Mouse (Mus musculus): ENCODE results near the gene Olfr59. TPM values are rescaled to one million over a fixed set of nuclear protein-coding genes. Genes with fewer than 3 reads are reported as not detected.

The Olfr59 gene
- polyA plus RNA-seq (2014; fragmentation: Nextera tagmentation; extraction: Ambion mirVana): not detected in 2 replicates

- H3K9me3 ChIP-seq (ENCODE audit: low read depth, low read length): no peaks in the 10 kb centered on the region
- H3K9ac ChIP-seq: no peak within 1 kb of the TSS
- no peak within 1 kb of the TSS for H3K4me3 ChIP-seq (ENCODE audit: low read depth, low read length)
- ATAC-seq (ENCODE audit: insufficient read depth): no peak
- DNase-seq: no peak
- H3K4me1 ChIP-seq (ENCODE audit: insufficient read depth): no peaks in the 10 kb centered on the region
- H3K27me3 ChIP-seq (ENCODE audit: insufficient read depth, low read length): no peaks in the 10 kb centered on the region
- H3K4me2 ChIP-seq: no peak within 1 kb of the TSS
- TF ChIP-seq CTCF (IDR thresholded peaks at IDR 0.05; ENCODE audit: low read depth): no peak
- 44% methylated on average over 2 of the region's 2 CpGs for WGBS
- no peak within 1 kb of the TSS for H3K27ac ChIP-seq (ENCODE audit: low read depth)
- H3K36me3 ChIP-seq (ENCODE audit: insufficient read depth): no peaks in the 10 kb centered on the region
Observed at GRCm38 (mm10) chr11:74283436-74283835, at the start of gene Olfr59. Olfr59 (plus strand) TSS chr11:74283736.

GRCm38 (mm10) chr11:74241201-74241600 lies 42.3 kb upstream of the Olfr59 start:
- Histone ChIP-seq H3K4me2 (no peak overlapping the region), H3K27ac (ENCODE audit: low read depth) (no peak overlapping the region), H3K9ac (no peak overlapping the region), H3K4me1 (ENCODE audit: insufficient read depth) (no peaks in the 10 kb centered on the region), H3K36me3 (ENCODE audit: insufficient read depth) (no peaks in the 10 kb centered on the region), H3K4me3 (ENCODE audit: low read depth, low read length) (no peak overlapping the region), H3K9me3 (ENCODE audit: low read depth, low read length) (no peaks in the 10 kb centered on the region), H3K27me3 (ENCODE audit: insufficient read depth, low read length) (no peaks in the 10 kb centered on the region)
- WGBS: 85% methylated on average over 3 of the region's 3 CpGs
- DNase-seq: no peak
- no peak for ATAC-seq (ENCODE audit: insufficient read depth)
- no peak for TF ChIP-seq CTCF (IDR thresholded peaks at IDR 0.05; ENCODE audit: low read depth)

GRCm38 (mm10) chr11:74259508-74259907 lies 24.0 kb upstream of the Olfr59 start, which contains the start of gene Olfr406:
Olfr406 (plus strand) TSS chr11:74259808.
- no peak for DNase-seq
- Histone ChIP-seq H3K27me3 (ENCODE audit: insufficient read depth, low read length) (no peaks in the 10 kb centered on the region), H3K9me3 (ENCODE audit: low read depth, low read length) (no peaks in the 10 kb centered on the region), H3K36me3 (ENCODE audit: insufficient read depth) (no peaks in the 10 kb centered on the region), H3K9ac (no peak within 1 kb of the TSS), H3K4me2 (no peak within 1 kb of the TSS), H3K4me1 (ENCODE audit: insufficient read depth) (no peaks in the 10 kb centered on the region), H3K27ac (ENCODE audit: low read depth) (no peak within 1 kb of the TSS), H3K4me3 (ENCODE audit: low read depth, low read length) (no peak within 1 kb of the TSS)
- 43% methylated on average over 2 of the region's 2 CpGs for WGBS
- no peak for TF ChIP-seq CTCF (IDR thresholded peaks at IDR 0.05; ENCODE audit: low read depth)
- ATAC-seq (ENCODE audit: insufficient read depth): no peak

- Histone ChIP-seq H3K27ac (ENCODE audit: low read depth) (no peak overlapping the region), H3K4me3 (ENCODE audit: low read depth, low read length) (no peak overlapping the region), H3K9ac (no peak overlapping the region), H3K36me3 (ENCODE audit: insufficient read depth) (no peaks in the 10 kb centered on the region), H3K4me1 (ENCODE audit: insufficient read depth) (no peaks in the 10 kb centered on the region), H3K4me2 (no peak overlapping the region), H3K27me3 (ENCODE audit: insufficient read depth, low read length) (no peaks in the 10 kb centered on the region), H3K9me3 (ENCODE audit: low read depth, low read length) (no peaks in the 10 kb centered on the region)
- DNase-seq: no peak
- 76% methylated on average over 2 of the region's 2 CpGs for WGBS
- no peak for TF ChIP-seq CTCF (IDR thresholded peaks at IDR 0.05; ENCODE audit: low read depth)
- ATAC-seq (ENCODE audit: insufficient read depth): no peak
Observed at GRCm38 (mm10) chr11:74287256-74287655, 3.7 kb downstream of the Olfr59 start.

- H3K36me3 ChIP-seq (ENCODE audit: insufficient read depth): no peaks in the 10 kb centered on the region
- ATAC-seq (ENCODE audit: insufficient read depth): no peak
Observed at GRCm38 (mm10) chr11:74326044-74326443, 42.5 kb downstream of the Olfr59 start.

GRCm38 (mm10) chr11:74328781-74329180 lies 45.2 kb downstream of the Olfr59 start:
- Histone ChIP-seq H3K4me3 (ENCODE audit: low read depth, low read length) (no peak overlapping the region), H3K27ac (ENCODE audit: low read depth) (no peak overlapping the region), H3K9ac (no peak overlapping the region), H3K9me3 (ENCODE audit: low read depth, low read length) (no peaks in the 10 kb centered on the region), H3K36me3 (ENCODE audit: insufficient read depth) (no peaks in the 10 kb centered on the region), H3K27me3 (ENCODE audit: insufficient read depth, low read length) (no peaks in the 10 kb centered on the region), H3K4me1 (ENCODE audit: insufficient read depth) (no peaks in the 10 kb centered on the region), H3K4me2 (no peak overlapping the region)
- TF ChIP-seq CTCF (IDR thresholded peaks at IDR 0.05; ENCODE audit: low read depth): no peak
- no peak for DNase-seq
- no peak for ATAC-seq (ENCODE audit: insufficient read depth)

More at GRCm38 (mm10) chr11:74326044-74326443, 42.5 kb downstream of the Olfr59 start:
- 58% methylated on average over 2 of the region's 2 CpGs for WGBS
- H3K9ac ChIP-seq: no peak overlapping the region
- H3K4me3 ChIP-seq (ENCODE audit: low read depth, low read length): no peak overlapping the region
- H3K27ac ChIP-seq (ENCODE audit: low read depth): no peak overlapping the region
- H3K9me3 ChIP-seq (ENCODE audit: low read depth, low read length): no peaks in the 10 kb centered on the region
- H3K4me1 ChIP-seq (ENCODE audit: insufficient read depth): no peaks in the 10 kb centered on the region
- DNase-seq: no peak
- H3K27me3 ChIP-seq (ENCODE audit: insufficient read depth, low read length): no peaks in the 10 kb centered on the region
- TF ChIP-seq CTCF (IDR thresholded peaks at IDR 0.05; ENCODE audit: low read depth): no peak
- H3K4me2 ChIP-seq: no peak overlapping the region

- TF ChIP-seq CTCF (IDR thresholded peaks at IDR 0.05; ENCODE audit: low read depth): no peak
- Histone ChIP-seq H3K4me2 (no peak within 1 kb of the TSS), H3K27me3 (ENCODE audit: insufficient read depth, low read length) (no peaks in the 10 kb centered on the region), H3K9ac (no peak within 1 kb of the TSS), H3K27ac (ENCODE audit: low read depth) (no peak within 1 kb of the TSS), H3K9me3 (ENCODE audit: low read depth, low read length) (no peaks in the 10 kb centered on the region), H3K4me1 (ENCODE audit: insufficient read depth) (no peaks in the 10 kb centered on the region), H3K36me3 (ENCODE audit: insufficient read depth) (no peaks in the 10 kb centered on the region), H3K4me3 (ENCODE audit: low read depth, low read length) (no peak within 1 kb of the TSS)
- 78% methylated on average over 6 of the region's 6 CpGs for WGBS
- no peak for ATAC-seq (ENCODE audit: insufficient read depth)
- no peak for DNase-seq
Observed at GRCm38 (mm10) chr11:74337931-74338330, 54.4 kb downstream of the Olfr59 start, which contains the start of gene Olfr410. Olfr410 (minus strand) TSS chr11:74338031.

Other genes starting within 250 kb of the Olfr59 start
- not detected in 2 replicates for gene Olfr139, start 227.2 kb upstream of the Olfr59 start, polyA plus RNA-seq (2014; fragmentation: Nextera tagmentation; extraction: Ambion mirVana)
- gene Olfr399, start 227.1 kb upstream of the Olfr59 start, polyA plus RNA-seq (2014; fragmentation: Nextera tagmentation; extraction: Ambion mirVana): not detected in 2 replicates
- not detected in 2 replicates for gene Zfp616, start 213.8 kb upstream of the Olfr59 start, polyA plus RNA-seq (2014; fragmentation: Nextera tagmentation; extraction: Ambion mirVana)
- not detected in 2 replicates for gene Olfr401, start 170.0 kb upstream of the Olfr59 start, polyA plus RNA-seq (2014; fragmentation: Nextera tagmentation; extraction: Ambion mirVana)
- gene Olfr402, start 130.2 kb upstream of the Olfr59 start, polyA plus RNA-seq (2014; fragmentation: Nextera tagmentation; extraction: Ambion mirVana): not detected in 2 replicates
- not detected in 2 replicates for gene Olfr403, start 97.5 kb upstream of the Olfr59 start, polyA plus RNA-seq (2014; fragmentation: Nextera tagmentation; extraction: Ambion mirVana)
- not detected in 2 replicates for gene Olfr43, start 72.4 kb upstream of the Olfr59 start, polyA plus RNA-seq (2014; fragmentation: Nextera tagmentation; extraction: Ambion mirVana)
- not detected in 2 replicates for gene Olfr406, start 23.9 kb upstream of the Olfr59 start, polyA plus RNA-seq (2014; fragmentation: Nextera tagmentation; extraction: Ambion mirVana)
- gene Olfr410, start 54.3 kb downstream of the Olfr59 start, polyA plus RNA-seq (2014; fragmentation: Nextera tagmentation; extraction: Ambion mirVana): not detected in 2 replicates
- gene Olfr411, start 68.9 kb downstream of the Olfr59 start, polyA plus RNA-seq (2014; fragmentation: Nextera tagmentation; extraction: Ambion mirVana): not detected in 2 replicates
- gene Olfr412, start 78.3 kb downstream of the Olfr59 start, polyA plus RNA-seq (2014; fragmentation: Nextera tagmentation; extraction: Ambion mirVana): not detected in 2 replicates